Mouse (Mus musculus): ENCODE data around the gene Kdelc1. TPM values are rescaled to one million over a fixed set of nuclear protein-coding genes. Genes with fewer than 3 reads are reported as not detected.

The Kdelc1 gene
- polyA plus RNA-seq, 1 experiment = not detected

DNA sequence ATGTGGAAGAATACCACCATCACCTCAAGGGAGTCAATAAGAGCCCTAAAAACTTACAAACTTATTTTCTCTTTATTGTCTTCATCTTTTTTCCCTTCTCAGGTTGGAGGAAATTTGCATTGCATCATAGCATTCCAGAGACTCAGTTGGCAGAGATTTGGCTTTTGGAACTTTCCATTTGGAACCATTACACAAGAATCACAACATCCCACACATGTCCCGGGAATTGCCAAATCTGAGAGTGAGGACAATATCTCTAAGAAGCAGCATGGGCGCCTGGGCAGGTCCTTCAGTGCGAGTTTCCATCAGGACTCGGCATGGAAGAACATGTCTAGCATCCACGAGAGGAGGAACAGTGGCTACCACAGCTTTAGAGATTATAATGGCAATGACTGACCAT is 24.1 kb upstream of the Kdelc1 start:
- Histone ChIP-seq H3K4me3 (ENCODE audit: insufficient read depth, low read depth, low read length) (no peak overlapping the region), H3K4me1 (ENCODE audit: control insufficient read depth, insufficient read depth, low read length) (no peaks in the 10 kb centered on the region), H3K27ac (ENCODE audit: insufficient read depth, low read depth, low read length) (no peak overlapping the region)
- TF ChIP-seq CTCF (IDR thresholded peaks at IDR 0.05; ENCODE audit: insufficient read depth, low read depth, low read length) = no peak
- no peak for TF ChIP-seq POLR2A (IDR thresholded peaks at IDR 0.05; ENCODE audit: insufficient read depth, low read depth, low read length)
- 87% methylated on average over 5 of the region's 5 CpGs for WGBS

DNA sequence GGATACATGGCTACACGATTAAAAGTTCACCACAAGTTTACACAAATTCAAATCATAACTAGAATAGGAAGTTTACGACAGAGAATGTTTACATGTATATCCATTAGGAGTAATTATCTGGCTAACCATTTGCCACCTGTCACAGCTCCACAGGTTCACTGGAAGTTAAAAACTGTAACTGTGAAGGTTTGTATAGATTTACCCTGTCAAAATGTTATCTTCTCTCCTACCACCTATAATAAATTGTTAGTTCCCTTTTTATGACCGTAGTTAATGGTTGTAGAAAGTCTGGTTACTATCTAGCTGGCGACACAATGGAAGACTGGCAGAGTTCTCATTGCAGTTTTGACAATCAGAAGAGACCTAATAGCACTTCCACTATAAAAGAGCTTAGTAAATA is 21.6 kb upstream of the Kdelc1 start:
- Histone ChIP-seq H3K4me3 (ENCODE audit: insufficient read depth, low read depth, low read length) (no peak overlapping the region), H3K27ac (ENCODE audit: insufficient read depth, low read depth, low read length) (no peak overlapping the region), H3K4me1 (ENCODE audit: control insufficient read depth, insufficient read depth, low read length) (no peaks in the 10 kb centered on the region)
- WGBS = 93% methylated on average over 4 of the region's 4 CpGs
- TF ChIP-seq POLR2A (IDR thresholded peaks at IDR 0.05; ENCODE audit: insufficient read depth, low read depth, low read length) = no peak
- no peak for TF ChIP-seq CTCF (IDR thresholded peaks at IDR 0.05; ENCODE audit: insufficient read depth, low read depth, low read length)

DNA sequence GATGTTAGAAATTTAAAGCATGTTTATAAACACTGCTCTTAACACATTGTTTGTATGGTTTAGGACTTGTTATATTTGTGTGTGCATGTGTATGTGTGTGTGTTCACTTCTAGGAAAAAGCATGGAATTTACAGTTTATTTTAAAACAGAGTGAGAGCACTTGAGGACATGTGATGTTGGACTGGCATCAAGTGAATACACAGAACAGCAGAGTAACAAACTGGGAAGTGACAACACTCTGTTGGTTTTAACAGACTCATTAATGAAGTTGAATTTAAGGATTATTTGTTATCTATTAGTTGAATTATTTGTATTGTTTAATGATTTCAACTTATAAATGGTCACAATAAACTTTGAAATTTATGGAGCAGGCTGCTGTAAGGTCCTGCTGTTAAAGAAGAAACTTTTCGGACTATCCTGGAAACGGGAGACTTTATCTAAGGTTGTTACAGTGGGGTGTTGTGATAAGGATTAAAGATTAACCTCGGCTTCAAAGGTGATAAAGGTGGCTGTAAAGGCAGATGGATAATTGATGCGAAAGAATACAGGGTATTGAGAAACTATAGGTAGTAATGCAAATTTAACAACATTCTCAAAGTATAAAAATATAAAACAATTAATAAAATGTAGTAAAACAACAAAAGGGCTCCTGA is 11.4 kb upstream of the Kdelc1 start:
- Histone ChIP-seq H3K27ac (ENCODE audit: insufficient read depth, low read depth, low read length) (no peak overlapping the region), H3K4me3 (ENCODE audit: insufficient read depth, low read depth, low read length) (no peak overlapping the region), H3K4me1 (ENCODE audit: control insufficient read depth, insufficient read depth, low read length) (no peaks in the 10 kb centered on the region)
- TF ChIP-seq POLR2A (IDR thresholded peaks at IDR 0.05; ENCODE audit: insufficient read depth, low read depth, low read length) (no peak), CTCF (IDR thresholded peaks at IDR 0.05; ENCODE audit: insufficient read depth, low read depth, low read length) (no peak)
- 95% methylated on average over 4 of the region's 4 CpGs for WGBS

DNA sequence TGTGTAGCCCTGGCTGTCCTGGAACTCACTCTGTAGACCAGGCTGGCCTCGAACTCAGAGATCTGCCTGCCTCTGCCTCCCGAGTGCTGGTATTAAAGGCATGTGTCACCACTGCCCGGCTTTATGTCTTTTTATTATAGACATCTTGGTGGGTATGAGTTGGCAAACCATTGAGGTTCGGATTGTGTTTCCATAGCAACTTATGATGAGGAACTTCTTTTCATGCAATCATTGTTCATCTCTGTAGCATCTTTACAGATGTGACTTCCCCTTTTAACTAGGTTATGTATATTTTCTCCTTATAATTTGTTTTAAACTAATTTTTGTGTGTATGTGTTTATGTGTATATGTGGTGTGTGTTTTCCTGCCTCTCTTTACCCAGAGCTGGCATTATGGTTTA is 7.0 kb upstream of the Kdelc1 start:
- Histone ChIP-seq H3K27ac (ENCODE audit: insufficient read depth, low read depth, low read length) (no peak overlapping the region), H3K4me3 (ENCODE audit: insufficient read depth, low read depth, low read length) (no peak overlapping the region), H3K4me1 (ENCODE audit: control insufficient read depth, insufficient read depth, low read length) (no peaks in the 10 kb centered on the region)
- TF ChIP-seq CTCF (IDR thresholded peaks at IDR 0.05; ENCODE audit: insufficient read depth, low read depth, low read length) (no peak), POLR2A (IDR thresholded peaks at IDR 0.05; ENCODE audit: insufficient read depth, low read depth, low read length) (no peak)
- WGBS = 95% methylated on average over 4 of the region's 4 CpGs

DNA sequence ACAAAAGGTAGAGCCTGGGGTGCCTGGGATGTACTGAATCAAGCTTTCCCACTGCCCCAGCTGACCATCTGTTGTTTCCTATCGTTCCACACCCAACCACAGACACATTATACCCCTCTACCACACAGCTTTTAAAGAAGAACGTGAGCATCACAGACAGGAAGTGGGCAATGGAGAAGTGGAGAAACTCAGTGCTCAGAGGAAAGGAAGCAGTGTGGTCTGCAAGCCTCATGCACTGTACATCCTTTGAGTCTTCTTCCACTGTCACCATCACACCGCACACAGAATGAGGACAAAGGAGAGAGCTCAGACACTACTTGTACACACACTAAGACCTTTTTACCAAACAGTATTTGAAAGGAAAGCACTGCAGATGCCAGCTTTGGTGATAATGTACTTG is 3.6 kb upstream of the Kdelc1 start:
- Histone ChIP-seq H3K4me3 (ENCODE audit: insufficient read depth, low read depth, low read length) (no peak overlapping the region), H3K27ac (ENCODE audit: insufficient read depth, low read depth, low read length) (no peak overlapping the region), H3K4me1 (ENCODE audit: control insufficient read depth, insufficient read depth, low read length) (no peaks in the 10 kb centered on the region)
- 86% methylated on average over 3 of the region's 3 CpGs for WGBS
- TF ChIP-seq POLR2A (IDR thresholded peaks at IDR 0.05; ENCODE audit: insufficient read depth, low read depth, low read length) (no peak), CTCF (IDR thresholded peaks at IDR 0.05; ENCODE audit: insufficient read depth, low read depth, low read length) (no peak)

DNA sequence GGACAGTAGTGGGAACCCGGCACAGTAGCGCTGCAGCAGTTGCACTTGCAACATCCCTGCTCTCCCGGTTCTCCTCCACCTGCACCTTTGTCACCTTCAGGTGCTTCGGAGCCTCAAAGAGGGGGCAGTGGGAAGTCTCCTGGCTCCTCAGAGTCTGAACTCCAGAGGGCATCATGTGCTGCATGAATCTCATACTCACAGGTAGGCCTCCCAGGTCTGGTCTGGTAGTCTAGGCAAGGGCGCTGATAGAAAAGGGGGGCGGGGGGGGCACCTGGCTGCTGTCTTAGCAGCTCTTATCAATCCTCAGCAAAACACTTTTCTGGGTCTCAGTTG is 1.4 kb upstream of the Kdelc1 start:
- WGBS = 4% methylated on average over 6 of the region's 6 CpGs
- Histone ChIP-seq H3K4me1 (ENCODE audit: control insufficient read depth, insufficient read depth, low read length) (no peaks in the 10 kb centered on the region), H3K27ac (ENCODE audit: insufficient read depth, low read depth, low read length) (peak overlapping the region; percentile 29), H3K4me3 (ENCODE audit: insufficient read depth, low read depth, low read length) (peak overlapping the region; percentile 93)
- no peak for TF ChIP-seq POLR2A (IDR thresholded peaks at IDR 0.05; ENCODE audit: insufficient read depth, low read depth, low read length)
- TF ChIP-seq CTCF (IDR thresholded peaks at IDR 0.05; ENCODE audit: insufficient read depth, low read depth, low read length) = no peak; the same call in 1 of the 2 replicates

DNA sequence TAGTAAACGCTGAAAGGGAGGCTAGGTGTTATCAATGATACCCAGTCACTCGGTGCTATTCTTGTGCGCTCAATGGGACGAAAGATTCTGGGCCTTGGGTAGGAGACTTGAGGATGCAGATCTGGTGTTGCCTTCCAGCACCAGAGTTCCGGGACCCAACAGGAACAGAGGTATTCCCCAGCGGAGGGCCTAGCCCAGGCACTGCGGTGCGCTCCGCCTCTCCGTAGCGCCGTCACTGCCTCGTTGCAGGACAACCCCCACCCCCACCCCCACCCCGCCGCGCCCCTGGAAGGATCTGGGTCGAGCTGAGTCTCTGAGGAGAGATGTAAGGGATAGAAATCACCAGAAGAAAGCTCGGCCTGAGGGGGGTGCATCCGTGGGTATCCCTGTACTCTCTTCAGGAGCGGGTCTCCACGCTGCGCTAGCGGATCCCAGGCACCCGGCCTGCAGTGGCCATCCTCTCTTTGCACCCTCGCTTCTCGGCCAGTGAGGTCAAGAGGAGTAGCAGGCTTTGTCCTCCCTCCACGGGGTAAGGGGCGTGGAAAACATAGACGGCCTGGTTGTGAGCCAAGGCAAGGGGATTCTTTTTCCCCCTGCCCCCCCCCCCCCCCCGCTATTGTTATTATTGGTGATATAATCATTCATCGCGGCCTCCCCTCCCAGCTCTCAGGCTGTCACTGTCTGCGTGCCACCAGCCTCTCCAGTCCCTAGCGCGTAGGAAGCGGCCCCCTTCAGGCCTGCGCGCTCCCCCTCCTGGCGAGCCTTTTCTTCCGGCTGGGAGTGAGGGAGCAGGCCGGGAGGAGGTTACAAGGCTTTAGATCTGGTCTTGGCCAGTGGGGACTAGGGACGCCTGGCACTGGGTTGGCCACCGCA is 829 bp upstream of the Kdelc1 start:
- no peaks in the 10 kb centered on the region for H3K4me1 ChIP-seq (ENCODE audit: control insufficient read depth, insufficient read depth, low read length)
- TF ChIP-seq POLR2A (IDR thresholded peaks at IDR 0.05; ENCODE audit: insufficient read depth, low read depth, low read length) = peak; percentile 54
- no peak for TF ChIP-seq CTCF (IDR thresholded peaks at IDR 0.05; ENCODE audit: insufficient read depth, low read depth, low read length)
- H3K4me3 ChIP-seq (ENCODE audit: insufficient read depth, low read depth, low read length) = peak overlapping the region; percentile 93
- under 1% methylated on average over 42 of the region's 43 CpGs for WGBS
- H3K27ac ChIP-seq (ENCODE audit: insufficient read depth, low read depth, low read length) = peak overlapping the region; percentile 94

DNA sequence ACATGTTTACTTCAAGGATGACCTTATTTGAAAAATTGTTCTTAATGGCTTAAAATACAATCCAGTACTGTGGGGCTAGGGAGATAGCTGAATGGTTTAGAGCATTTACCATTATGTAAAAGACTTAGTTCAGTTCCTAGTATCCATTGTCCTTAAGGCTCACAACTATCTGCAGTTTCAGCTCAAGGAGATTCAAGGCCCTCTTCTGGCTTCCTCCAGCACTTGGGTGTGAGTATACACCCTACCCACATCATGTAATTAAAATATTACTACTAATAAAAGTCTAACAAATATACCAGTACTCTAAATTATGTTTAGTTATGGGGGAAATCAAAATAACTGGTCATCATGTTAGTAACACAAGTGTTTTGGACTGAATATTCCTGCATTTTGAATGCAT is 1.0 kb downstream of the Kdelc1 start:
- Histone ChIP-seq H3K4me1 (ENCODE audit: control insufficient read depth, insufficient read depth, low read length) (no peaks in the 10 kb centered on the region), H3K4me3 (ENCODE audit: insufficient read depth, low read depth, low read length) (no peak overlapping the region), H3K27ac (ENCODE audit: insufficient read depth, low read depth, low read length) (no peak overlapping the region)
- no peak for TF ChIP-seq POLR2A (IDR thresholded peaks at IDR 0.05; ENCODE audit: insufficient read depth, low read depth, low read length)
- TF ChIP-seq CTCF (IDR thresholded peaks at IDR 0.05; ENCODE audit: insufficient read depth, low read depth, low read length) = no peak

DNA sequence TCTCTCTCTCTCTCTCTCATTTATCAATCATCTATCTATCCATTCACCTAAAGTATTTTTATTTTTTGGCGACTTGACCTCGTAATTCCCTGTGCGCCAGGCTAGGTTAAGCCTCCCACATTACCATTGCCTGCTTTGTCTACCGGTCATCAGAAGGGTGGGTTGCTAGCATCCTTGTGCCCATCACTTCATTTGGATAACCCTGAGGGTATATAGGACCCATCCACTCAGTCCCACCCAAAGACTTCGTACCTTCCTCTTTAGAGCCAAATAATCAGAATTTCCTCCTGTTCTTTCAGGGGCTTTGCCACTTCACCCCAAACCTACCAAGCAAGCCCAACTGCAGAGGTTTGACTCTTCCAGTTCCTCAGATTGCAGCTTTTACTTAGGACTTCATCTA is 15.7 kb downstream of the Kdelc1 start:
- WGBS = 14% methylated on average over 5 of the region's 5 CpGs
- no peak for TF ChIP-seq CTCF (IDR thresholded peaks at IDR 0.05; ENCODE audit: insufficient read depth, low read depth, low read length)
- no peak for TF ChIP-seq POLR2A (IDR thresholded peaks at IDR 0.05; ENCODE audit: insufficient read depth, low read depth, low read length)
- no peak overlapping the region for H3K27ac ChIP-seq (ENCODE audit: insufficient read depth, low read depth, low read length)
- 0 out of 2 replicates have a peak, but pooled peaks cover 3% of the 10 kb centered on the region for H3K4me1 ChIP-seq (ENCODE audit: control insufficient read depth, insufficient read depth, low read length)
- no peak overlapping the region for H3K4me3 ChIP-seq (ENCODE audit: insufficient read depth, low read depth, low read length)
